Mouse (Mus musculus): ENCODE measurements around the gene Sphk1. TPM values are rescaled to one million over a fixed set of nuclear protein-coding genes. Genes with fewer than 3 reads are reported as not detected.

Sphk1 gene
- polyA plus RNA-seq, 1 experiment: 3.6 TPM

- TF ChIP-seq CTCF (IDR thresholded peaks at IDR 0.05; ENCODE audit: borderline replicate concordance, extremely low read depth, insufficient read depth, insufficient read length) (no peak), POLR2A (IDR thresholded peaks at IDR 0.05; ENCODE audit: borderline replicate concordance, extremely low read depth, insufficient read depth, insufficient read length, poor library complexity, severe bottlenecking) (no peak)
- DNase-seq (ENCODE audit: low read depth): no peak
These were observed 55.0 kb downstream of the Sphk1 start for GRCm38 (mm10) chr11:116585682-116586081.

Other genes starting within 250 kb of the Sphk1 start
- 0.21 and 0.37 TPM in 2 replicates for gene Galr2, start 250.0 kb upstream of the Sphk1 start, polyA plus RNA-seq (2012; rRNA removed)
- gene Exoc7, start 223.7 kb upstream of the Sphk1 start, polyA plus RNA-seq (2012; rRNA removed): 96.1 and 112 TPM in 2 replicates
- gene Foxj1, start 195.5 kb upstream of the Sphk1 start, polyA plus RNA-seq (2012; rRNA removed): 22.2 and 29.7 TPM in 2 replicates
- gene Rnf157, start 117.9 kb upstream of the Sphk1 start, polyA plus RNA-seq (2012; rRNA removed): 59.5 and 97.3 TPM in 2 replicates
- 203 and 296 TPM in 2 replicates for gene Ubald2, start 96.8 kb upstream of the Sphk1 start, polyA plus RNA-seq (2012; rRNA removed)
- gene Qrich2, start 64.7 kb upstream of the Sphk1 start, polyA plus RNA-seq (2012; rRNA removed): 0.14 and 0.15 TPM in 2 replicates
- 120 and 132 TPM in 2 replicates for gene Prpsap1, start 36.7 kb upstream of the Sphk1 start, polyA plus RNA-seq (2012; rRNA removed)
- gene Ube2o, start 50.5 kb downstream of the Sphk1 start, polyA plus RNA-seq (2012; rRNA removed): 54.3 and 68.5 TPM in 2 replicates
- gene Aanat, start 55.5 kb downstream of the Sphk1 start, polyA plus RNA-seq (2012; rRNA removed): 1.2 and 2.7 TPM in 2 replicates
- gene Rhbdf2, start 96.1 kb downstream of the Sphk1 start, polyA plus RNA-seq (2012; rRNA removed): 2.3 and 2.5 TPM in 2 replicates
- gene Prcd, start 122.6 kb downstream of the Sphk1 start, polyA plus RNA-seq (2012; rRNA removed): 1.0 and 1.4 TPM in 2 replicates
- 18.3 TPM in 2 replicates for gene Cygb, start 123.4 kb downstream of the Sphk1 start, polyA plus RNA-seq (2012; rRNA removed)
- not detected in 2 replicates for gene St6galnac1, start 244.6 kb downstream of the Sphk1 start, polyA plus RNA-seq (2012; rRNA removed)

Measured in brain, embryonic 14.5 days (tissue).